Comparison of ENCODE assay signal across 7 mouse cellular contexts in genomic region chr7:102065046-102065891, GRCm38 (mm10). TPM values are rescaled to one million over a fixed set of nuclear protein-coding genes. Genes with fewer than 3 reads are reported as not detected.
DNase-seq lines count a peak whose midpoint lies in the region; ATAC-seq and TF ChIP-seq lines count a peak whose summit lies in the region.

Gene Rnf121 (minus strand): TSS chr7:102065469.
Gene Xndc1 (plus strand): TSS chr7:102065511.
Gene Xntrpc (plus strand): TSS chr7:102065713.

- peak within 1 kb of the TSS; percentile 93 for H3K27ac ChIP-seq in embryonic facial prominence, embryonic 10.5 days (replicated peaks)
- peak within 1 kb of the TSS; percentile 60 for H3K27ac ChIP-seq in intestine, postnatal 0 days (ENCODE audit: low read depth, low read length)
- peak within 1 kb of the TSS; percentile 77 for H3K27ac ChIP-seq in midbrain, embryonic 12.5 days (replicated peaks)
- H3K27ac ChIP-seq in small intestine, adult 2 months (ENCODE audit: insufficient read depth, low read depth, low read length) = peak within 1 kb of the TSS; percentile 83

- ATAC-seq in intestine, postnatal 0 days = peak; percentile 97
- ATAC-seq in midbrain, embryonic 12.5 days (ENCODE audit: low FRiP score, low read depth) = peak; percentile 99

- no peaks in the 10 kb centered on the region for H3K9me3 ChIP-seq in embryonic facial prominence, embryonic 10.5 days
- H3K9me3 ChIP-seq in intestine, postnatal 0 days (ENCODE audit: control insufficient read depth) = no peaks in the 10 kb centered on the region
- H3K9me3 ChIP-seq in midbrain, embryonic 12.5 days = no peaks in the 10 kb centered on the region

- peak within 1 kb of the TSS; percentile 53 for H3K9ac ChIP-seq in intestine, postnatal 0 days (ENCODE audit: low read depth, low read length)
- peak within 1 kb of the TSS; percentile 67 for H3K9ac ChIP-seq in midbrain, embryonic 12.5 days (replicated peaks)

- TF ChIP-seq POLR2A in small intestine, adult 2 months (IDR thresholded peaks at IDR 0.05; ENCODE audit: low read depth, low read length) = peak; percentile 73

- peak; percentile 94 for DNase-seq in adrenal gland, postnatal 10 days
- DNase-seq in embryonic facial prominence, embryonic 10.5 days (ENCODE audit: low spot score) = peak; percentile 96
- peak; percentile 89 for DNase-seq in gonadal fat pad, adult 2 months (ENCODE audit: low read depth)
- DNase-seq in left cerebral cortex, postnatal 4 days = peak; percentile 93

- peak within 1 kb of the TSS; percentile 82 for H3K4me3 ChIP-seq in embryonic facial prominence, embryonic 10.5 days
- peak within 1 kb of the TSS; percentile 70 for H3K4me3 ChIP-seq in intestine, postnatal 0 days (ENCODE audit: low read depth, low read length)
- peak within 1 kb of the TSS; percentile 66 for H3K4me3 ChIP-seq in midbrain, embryonic 12.5 days
- peak within 1 kb of the TSS; percentile 91 for H3K4me3 ChIP-seq in small intestine, adult 2 months (ENCODE audit: low read depth, low read length)

- H3K27me3 ChIP-seq in embryonic facial prominence, embryonic 10.5 days (replicated peaks; ENCODE audit: low read depth, poor library complexity, severe bottlenecking) = no peaks in the 10 kb centered on the region
- no peaks in the 10 kb centered on the region for H3K27me3 ChIP-seq in intestine, postnatal 0 days (replicated peaks; ENCODE audit: control insufficient read depth, insufficient read depth, low read length)
- H3K27me3 ChIP-seq in midbrain, embryonic 12.5 days = no peaks in the 10 kb centered on the region
- H3K27me3 ChIP-seq in small intestine, adult 2 months (ENCODE audit: control insufficient read depth, insufficient read depth, low read length) = no peaks in the 10 kb centered on the region

- TF ChIP-seq CTCF in intestine, postnatal 0 days (IDR thresholded peaks at IDR 0.05; ENCODE audit: low read depth) = no peak
- TF ChIP-seq CTCF in small intestine, adult 2 months (IDR thresholded peaks at IDR 0.05; ENCODE audit: extremely low read depth, insufficient read length, insufficient replicate concordance, low read depth, low read length) = no peak

- H3K4me1 ChIP-seq in embryonic facial prominence, embryonic 10.5 days = peaks cover 22% of the 10 kb centered on the region
- H3K4me1 ChIP-seq in intestine, postnatal 0 days (replicated peaks; ENCODE audit: control insufficient read depth, insufficient read depth, low read length) = peaks cover 17% of the 10 kb centered on the region; the same call in 1 of the 2 replicates
- H3K4me1 ChIP-seq in midbrain, embryonic 12.5 days = peaks cover 22% of the 10 kb centered on the region
- H3K4me1 ChIP-seq in small intestine, adult 2 months (ENCODE audit: control insufficient read depth, insufficient read depth, insufficient read length, low read length) = peaks cover 3% of the 10 kb centered on the region; the same call in 1 of the 2 replicates

- peaks cover 45% of the 10 kb centered on the region for H3K36me3 ChIP-seq in embryonic facial prominence, embryonic 10.5 days (replicated peaks)
- H3K36me3 ChIP-seq in intestine, postnatal 0 days (ENCODE audit: control insufficient read depth, insufficient read depth) = no peaks in the 10 kb centered on the region
- H3K36me3 ChIP-seq in midbrain, embryonic 12.5 days = no peaks in the 10 kb centered on the region
- H3K36me3 ChIP-seq in small intestine, adult 2 months (ENCODE audit: control insufficient read depth, insufficient read depth, low read length) = no peaks in the 10 kb centered on the region

- under 1% methylated on average over 56 of the region's 56 CpGs for WGBS in embryonic facial prominence, embryonic 10.5 days
- WGBS in intestine, postnatal 0 days = under 1% methylated on average over 56 of the region's 56 CpGs
- under 1% methylated on average over 56 of the region's 56 CpGs for WGBS in midbrain, embryonic 12.5 days
- under 1% methylated on average over 56 of the region's 56 CpGs for WGBS in small intestine, adult 2 months

- intact Hi-C loops in left cerebral cortex, postnatal 4 days (cut with DNase I) = no loop called here

- peak within 1 kb of the TSS; percentile 72 for H3K4me2 ChIP-seq in intestine, postnatal 0 days (replicated peaks; ENCODE audit: low read depth)
- H3K4me2 ChIP-seq in midbrain, embryonic 12.5 days (replicated peaks) = peak within 1 kb of the TSS; percentile 72

RNA-seq across cellular contexts. Expression of gene Rnf121, which starts in this region (rescaled TPM):
- 10 to 100 TPM; 25.6 to 28.3 TPM for total RNA-seq in adrenal gland, postnatal 10 days (2021)
- 28.4 and 30.9 TPM in 2 replicates for polyA plus RNA-seq in embryonic facial prominence, embryonic 10.5 days (2016; fragmentation: Nextera tagmentation; extraction: Ambion mirVana)
- 59.9 and 61.7 TPM in 2 replicates for polyA plus RNA-seq in gonadal fat pad, adult 2 months (2012; rRNA removed)
- polyA plus RNA-seq in intestine, postnatal 0 days (2015; fragmentation: Nextera tagmentation; extraction: Ambion mirVana) = 21.9 and 22.3 TPM in 2 replicates
- total RNA-seq in left cerebral cortex, postnatal 4 days (2021) = 10 to 100 TPM; 47.0 to 51.9 TPM
- 28.9 and 29.0 TPM in 2 replicates for polyA plus RNA-seq in midbrain, embryonic 12.5 days (2016; fragmentation: Nextera tagmentation; extraction: Ambion mirVana)
- polyA plus RNA-seq in small intestine, adult 2 months (2012; rRNA removed) = 16.1 and 26.0 TPM in 2 replicates

RNA-seq across cellular contexts. Expression of gene Xndc1, which starts in this region (rescaled TPM):
- total RNA-seq in adrenal gland, postnatal 10 days (2021) = 10 to 100 TPM; 12.6 to 19.0 TPM
- 43.3 and 44.5 TPM in 2 replicates for polyA plus RNA-seq in embryonic facial prominence, embryonic 10.5 days (2016; fragmentation: Nextera tagmentation; extraction: Ambion mirVana)
- 14.4 and 17.2 TPM in 2 replicates for polyA plus RNA-seq in gonadal fat pad, adult 2 months (2012; rRNA removed)
- polyA plus RNA-seq in intestine, postnatal 0 days (2015; fragmentation: Nextera tagmentation; extraction: Ambion mirVana) = 4.4 and 6.1 TPM in 2 replicates
- 10 to 100 TPM; 28.7 to 30.8 TPM for total RNA-seq in left cerebral cortex, postnatal 4 days (2021)
- 43.0 and 43.3 TPM in 2 replicates for polyA plus RNA-seq in midbrain, embryonic 12.5 days (2016; fragmentation: Nextera tagmentation; extraction: Ambion mirVana)
- polyA plus RNA-seq in small intestine, adult 2 months (2012; rRNA removed) = 4.5 and 8.3 TPM in 2 replicates

RNA-seq across cellular contexts. Expression of gene Xntrpc, which starts in this region (rescaled TPM):
- total RNA-seq in adrenal gland, postnatal 10 days (2021) = 1 to 10 TPM in 1 of 2 experiments, under 1 TPM in 1; 0.93 to 1.3 TPM
- 2.5 and 2.6 TPM in 2 replicates for polyA plus RNA-seq in embryonic facial prominence, embryonic 10.5 days (2016; fragmentation: Nextera tagmentation; extraction: Ambion mirVana)
- 2.7 and 3.0 TPM in 2 replicates for polyA plus RNA-seq in gonadal fat pad, adult 2 months (2012; rRNA removed)
- polyA plus RNA-seq in intestine, postnatal 0 days (2015; fragmentation: Nextera tagmentation; extraction: Ambion mirVana) = 0.16 TPM in 1 of 2 replicates, not detected in the other
- total RNA-seq in left cerebral cortex, postnatal 4 days (2021) = 1 to 10 TPM; 1.7 to 2.2 TPM
- polyA plus RNA-seq in midbrain, embryonic 12.5 days (2016; fragmentation: Nextera tagmentation; extraction: Ambion mirVana) = 1.3 and 2.2 TPM in 2 replicates
- polyA plus RNA-seq in small intestine, adult 2 months (2012; rRNA removed) = 0.88 and 1.6 TPM in 2 replicates

Comparison
In these comparisons a context has a peak if more than half of its experiments do, and no peak if none do; other contexts are left out.
1. Peak in every context shown above with its lines: DNase-seq, ATAC-seq, H3K4me3 ChIP-seq and H3K27ac ChIP-seq.